Mouse (Mus musculus): ENCODE data around the gene Wbp1l.

Gene Wbp1l

DNA sequence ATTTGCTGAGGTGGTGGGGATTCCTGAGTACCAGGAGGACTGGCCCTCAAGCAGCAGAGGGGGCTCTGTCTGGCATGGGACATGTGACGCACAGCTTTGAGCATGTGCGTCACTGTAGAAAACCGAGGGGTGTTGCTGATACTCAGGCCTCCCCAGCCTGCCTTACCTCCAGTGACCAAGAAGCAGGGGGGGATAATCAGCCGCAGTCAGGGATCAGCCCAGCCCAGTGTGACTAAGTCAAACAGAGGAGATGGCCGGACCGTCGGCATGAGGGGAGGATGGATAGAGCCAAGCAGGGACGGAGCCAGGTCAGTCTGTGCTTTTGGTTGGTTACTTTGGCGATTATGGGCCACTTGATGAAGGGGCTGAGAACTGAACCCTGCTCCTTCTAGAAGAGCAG lies 32.8 kb downstream of the Wbp1l start:
- DNase-seq = no peak

DNA sequence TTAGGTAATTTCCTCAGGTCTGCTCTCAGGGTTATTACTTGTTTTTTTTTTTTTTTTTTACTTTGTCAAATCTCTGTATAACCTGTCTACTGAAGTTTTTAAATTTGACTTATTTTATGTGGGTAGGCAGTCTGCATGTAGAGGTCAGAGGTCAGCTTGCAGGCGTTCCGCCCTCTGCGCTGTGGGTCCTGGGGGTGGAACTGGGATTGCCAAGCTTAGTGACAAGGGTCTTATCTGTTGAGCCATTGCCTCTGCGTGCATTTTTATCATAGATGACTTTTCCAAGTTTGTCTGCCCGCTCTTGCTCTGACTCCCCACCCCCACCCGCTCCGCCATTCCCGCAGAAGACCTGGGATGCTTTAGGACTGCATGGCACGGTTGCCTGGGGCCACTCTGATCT lies 36.9 kb downstream of the Wbp1l start:
- DNase-seq = no peak

DNA sequence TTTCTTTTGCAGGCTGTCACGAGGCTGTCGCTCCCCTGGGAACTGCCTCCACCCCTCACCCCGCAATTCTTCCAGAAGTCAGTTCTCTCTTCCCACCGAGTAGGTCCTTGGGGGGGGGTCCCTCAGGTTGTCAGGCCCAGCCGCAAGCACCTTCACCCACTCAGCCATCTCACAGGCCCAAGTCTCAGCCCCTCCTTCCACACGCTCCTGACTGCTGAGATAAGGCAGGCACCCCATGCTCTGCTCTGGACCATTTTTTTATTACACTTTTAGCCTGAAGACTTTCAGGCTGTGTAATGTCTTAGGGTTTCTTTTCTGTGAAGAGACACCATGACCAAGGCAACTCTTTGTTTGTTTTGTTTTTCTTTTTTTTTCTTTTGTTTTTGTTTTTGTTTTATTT lies 38.7 kb downstream of the Wbp1l start:
- DNase-seq = no peak

DNA sequence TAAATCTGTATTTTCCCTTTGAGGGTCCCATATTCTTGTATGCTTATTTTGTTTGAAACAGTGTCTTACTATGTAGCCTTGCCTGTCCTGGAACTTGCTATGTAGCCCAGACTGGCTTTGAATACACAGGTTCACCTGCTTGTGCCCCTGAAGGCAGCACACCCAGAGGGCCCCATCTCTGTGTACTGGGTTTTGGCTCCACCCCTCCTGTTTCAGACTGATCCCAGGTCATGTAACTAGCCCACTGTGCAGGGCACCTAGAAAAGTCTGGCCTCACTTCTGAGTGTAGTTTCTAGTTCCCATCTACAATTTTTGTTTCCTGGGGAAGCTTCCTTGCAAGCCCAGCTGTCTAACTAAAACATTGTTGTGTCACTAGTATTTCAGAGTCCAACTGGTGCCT lies 40.2 kb downstream of the Wbp1l start:
- no peak for DNase-seq

DNA sequence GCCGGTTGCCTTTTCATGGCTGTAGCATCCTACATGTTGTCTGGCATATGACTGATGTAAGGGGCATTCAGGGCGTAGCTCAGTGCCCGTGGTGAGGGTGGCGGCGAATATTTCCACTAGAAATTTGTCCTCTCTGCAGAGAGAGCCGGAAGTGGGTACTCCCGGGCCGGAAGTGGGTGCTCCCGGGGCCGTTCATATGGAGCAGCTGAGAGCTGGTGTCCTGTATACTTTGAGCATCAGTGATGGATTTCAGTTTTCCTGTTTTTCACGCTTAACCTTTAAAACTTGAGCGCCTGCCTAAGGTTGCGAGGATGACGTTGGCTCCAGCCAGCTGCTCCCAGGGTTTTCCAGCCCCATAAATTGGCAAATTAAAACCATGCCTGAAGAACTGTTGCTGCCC lies 40.6 kb downstream of the Wbp1l start:
- DNase-seq = no peak

DNA sequence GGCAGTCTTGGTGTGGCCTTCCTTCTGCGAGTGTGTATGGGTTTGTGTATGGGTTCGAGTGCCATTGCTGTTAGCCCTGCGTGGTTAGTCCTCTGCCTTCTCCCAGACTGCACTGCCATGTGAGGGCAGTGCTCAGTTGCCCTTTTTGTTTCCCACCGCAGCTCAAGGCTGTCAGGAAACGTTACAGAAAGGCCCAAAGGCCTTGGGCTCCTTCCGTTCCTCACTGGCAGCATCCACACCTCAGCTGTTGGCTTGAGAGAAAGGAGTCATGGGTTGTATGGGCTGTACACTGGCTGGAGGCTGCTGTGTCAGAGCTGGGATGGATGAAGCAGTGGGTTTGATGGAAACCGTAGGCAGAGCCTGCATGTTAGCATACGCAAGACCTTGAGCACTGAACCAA lies 41.9 kb downstream of the Wbp1l start:
- DNase-seq = no peak

DNA sequence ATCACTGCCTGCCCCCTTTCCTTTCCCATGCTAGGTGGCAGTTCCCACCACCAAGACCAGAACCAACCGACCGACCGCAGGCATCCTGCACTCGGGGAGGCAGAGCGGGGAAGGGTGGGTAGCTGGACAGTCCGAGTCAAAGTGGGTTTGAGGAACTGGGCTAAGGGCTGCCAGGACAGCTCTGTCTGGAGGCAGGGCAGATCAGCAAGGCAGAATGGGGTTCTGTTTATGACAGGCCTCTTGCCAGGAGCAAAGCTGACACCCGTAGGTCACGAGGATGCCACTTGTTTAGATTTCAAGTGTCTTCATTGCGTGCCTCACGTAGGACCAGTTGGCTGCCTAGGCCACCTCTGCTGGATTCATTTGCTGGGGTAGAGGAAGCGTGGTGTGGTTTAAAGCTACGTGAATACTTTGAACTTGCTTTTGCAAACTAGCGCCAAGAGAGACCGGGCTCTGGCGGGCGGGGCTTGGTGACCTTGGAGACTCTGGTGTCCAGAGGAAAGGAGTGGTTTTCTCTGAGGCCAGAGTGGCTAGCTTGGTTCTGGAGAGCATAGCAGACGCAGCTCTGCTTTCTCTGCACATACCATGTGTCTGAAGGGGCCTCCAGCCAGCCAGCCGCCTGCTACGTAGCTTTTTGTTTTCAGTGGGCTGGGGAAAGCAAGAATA lies 42.7 kb downstream of the Wbp1l start:
- no peak for DNase-seq

DNA sequence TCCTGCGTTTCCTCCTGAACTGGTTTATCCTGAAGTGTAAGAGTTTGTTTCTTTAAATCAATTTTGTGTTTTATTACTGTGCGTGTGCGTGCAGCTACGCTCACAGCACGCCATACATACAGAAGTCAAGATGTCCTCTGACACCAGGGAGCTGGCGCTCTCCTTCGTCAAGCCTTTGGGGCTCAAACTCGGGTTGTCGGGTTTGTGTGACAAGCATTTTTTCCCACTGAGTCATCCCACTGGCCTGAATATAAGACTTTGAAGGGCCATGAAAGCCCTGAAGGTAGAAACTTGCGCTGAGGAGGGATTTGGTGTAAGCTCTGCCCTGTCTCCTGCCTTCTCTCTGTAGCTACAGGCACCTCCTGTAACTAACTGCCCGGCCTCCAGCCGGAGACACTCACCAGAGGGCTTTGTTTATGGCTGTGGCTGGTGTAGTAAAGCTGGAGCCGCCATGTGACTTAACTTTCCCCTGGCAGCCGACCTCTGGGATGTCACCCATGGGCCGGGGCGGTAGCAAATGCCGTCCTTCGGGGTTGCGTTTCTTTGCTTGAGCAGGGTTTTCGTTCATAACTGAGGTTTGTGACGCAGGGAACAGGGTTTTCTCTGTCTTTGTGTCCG lies 43.4 kb downstream of the Wbp1l start:
- DNase-seq = no peak

DNA sequence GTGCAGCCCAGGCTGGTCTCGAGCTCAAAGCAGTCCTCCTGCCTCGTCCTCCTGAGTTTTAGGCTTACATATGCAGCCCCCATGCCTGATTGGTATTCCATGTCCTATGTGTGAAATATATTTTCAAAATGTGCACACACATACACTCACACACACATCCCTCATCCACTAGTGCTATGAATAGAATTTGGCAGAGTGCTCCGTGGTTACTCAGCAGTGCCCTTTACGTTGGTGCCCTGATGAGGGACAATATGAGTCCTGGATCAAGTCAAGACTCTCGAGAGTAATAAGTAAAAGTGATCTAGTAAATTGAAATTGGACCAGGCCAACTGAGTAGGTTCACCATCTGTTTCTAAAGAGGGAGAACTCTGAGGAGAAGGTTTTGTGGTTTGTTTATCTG lies 44.4 kb downstream of the Wbp1l start:
- peak in 1 of 2 experiments; percentile 44 for DNase-seq

DNA sequence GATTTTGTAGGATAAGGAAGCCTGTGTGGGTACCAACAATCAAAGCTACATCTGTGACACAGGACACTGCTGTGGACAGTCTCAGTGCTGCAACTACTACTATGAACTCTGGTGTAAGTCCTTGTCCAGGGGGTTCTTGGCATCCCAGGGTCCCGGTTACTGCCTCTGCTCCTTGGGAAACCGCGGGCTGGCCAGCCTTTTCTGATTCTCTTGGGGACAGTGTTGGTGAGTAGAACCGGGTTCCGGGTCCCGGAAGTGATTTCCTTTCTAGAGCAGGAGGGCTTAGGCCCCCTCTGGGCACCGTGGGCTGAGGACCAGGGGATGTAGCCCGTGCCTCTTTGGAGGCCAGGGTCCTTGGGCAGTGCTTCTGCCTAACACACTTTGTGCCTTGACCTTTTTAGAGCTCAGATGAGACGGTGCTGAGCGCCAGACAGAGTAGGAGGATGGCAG lies 45.5 kb downstream of the Wbp1l start:
- no peak for DNase-seq

DNA sequence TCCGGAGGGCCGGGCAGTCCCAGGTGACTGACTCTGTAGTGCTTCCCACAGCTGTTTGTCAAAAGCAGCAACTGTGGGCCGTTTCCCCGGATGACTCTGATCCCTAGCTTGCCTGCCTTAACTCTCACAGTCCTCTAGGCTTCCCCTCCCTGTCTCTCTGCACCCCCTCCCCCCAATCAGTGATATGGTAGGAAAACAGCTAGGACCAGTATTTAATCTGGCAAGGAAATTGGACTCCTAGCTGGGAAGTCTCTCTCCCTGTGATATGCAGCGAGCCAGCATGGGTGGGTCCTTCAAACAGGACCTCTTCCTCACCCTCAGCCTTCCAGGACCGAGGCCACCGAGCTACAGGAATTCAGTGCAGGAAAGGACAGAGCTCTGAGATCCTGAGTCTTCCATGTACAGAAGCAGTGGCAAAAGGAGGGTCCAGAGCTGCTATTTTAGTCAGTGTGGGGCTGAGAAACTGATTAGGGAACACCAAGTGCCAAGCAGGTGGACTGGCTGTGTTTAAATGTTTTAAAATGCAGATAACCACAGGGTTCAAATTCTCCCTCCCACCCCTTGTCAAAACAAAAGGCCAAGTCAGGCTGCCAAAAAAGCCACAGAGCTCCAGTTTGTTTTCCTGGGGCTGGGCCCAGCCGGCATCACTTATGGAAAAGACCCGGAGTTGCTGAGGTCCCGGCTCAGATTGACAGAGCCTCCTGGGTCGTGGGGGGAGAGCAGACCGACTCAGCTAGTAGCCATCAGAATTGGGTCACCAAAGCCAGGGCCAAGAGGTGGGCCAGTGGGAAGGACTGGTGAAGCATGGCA lies 46.1 kb downstream of the Wbp1l start:
- peak in 1 of 2 experiments; percentile 40 for DNase-seq

DNA sequence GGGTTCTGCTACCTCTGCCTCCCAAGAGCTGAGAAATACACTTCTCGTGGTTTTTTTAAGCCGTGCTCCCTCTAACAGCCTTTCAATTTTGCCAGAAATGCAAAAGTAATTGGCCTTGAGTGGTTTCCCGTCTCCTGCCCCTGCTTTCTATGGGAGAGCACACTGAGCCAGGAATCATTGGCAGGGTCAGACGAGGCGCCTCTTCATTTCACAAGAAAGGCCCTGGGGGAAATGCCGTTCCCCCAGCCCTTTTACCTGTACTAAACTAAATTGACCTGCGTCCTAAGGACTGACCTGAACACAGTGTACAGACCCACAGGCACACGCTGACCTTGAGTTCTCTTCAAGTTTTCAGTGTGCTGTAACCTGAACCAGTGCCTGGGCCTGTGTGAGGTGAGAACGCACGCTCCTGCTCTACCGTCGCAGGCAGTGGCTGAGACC lies 47.2 kb downstream of the Wbp1l start:
- DNase-seq = no peak

DNA sequence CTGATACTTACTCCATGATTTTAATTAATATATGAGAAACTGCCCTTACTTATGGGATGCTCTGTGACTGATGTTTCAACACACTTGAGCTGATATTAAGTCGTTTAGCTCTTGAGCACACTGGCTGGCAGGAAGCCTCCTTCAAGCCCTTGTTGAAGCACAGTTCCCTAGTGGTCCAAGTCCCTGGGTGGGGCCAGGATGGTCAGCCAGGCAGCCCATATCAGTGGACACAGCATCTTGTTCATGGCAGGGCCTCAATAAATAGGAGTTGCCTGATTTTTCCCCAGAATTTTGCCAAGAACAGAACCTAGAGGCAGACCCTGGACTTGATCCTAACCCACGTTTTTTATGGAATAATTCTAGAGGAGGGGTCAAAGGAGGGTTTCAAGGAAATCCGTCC lies 48.4 kb downstream of the Wbp1l start:
- DNase-seq = no peak

DNA sequence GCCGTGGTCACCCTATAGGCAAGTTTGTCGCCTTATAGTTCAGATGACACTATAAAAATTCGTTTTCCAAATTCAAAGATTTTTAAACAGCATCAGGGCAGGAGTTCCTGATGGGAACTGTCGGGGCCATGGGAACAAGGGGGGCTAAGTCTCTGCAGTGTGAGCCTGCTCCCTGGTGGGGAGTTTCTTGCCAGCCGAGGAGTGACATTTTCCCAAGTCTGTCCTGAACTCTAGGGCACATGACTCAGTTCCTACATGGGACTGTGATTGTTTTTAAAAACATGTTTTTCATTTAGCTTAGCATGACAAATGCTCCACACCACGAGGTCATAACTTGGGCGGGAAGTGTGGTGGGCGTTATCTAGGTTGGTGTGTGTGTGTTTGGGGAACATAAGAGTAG lies 49.0 kb downstream of the Wbp1l start:
- DNase-seq = no peak

DNA sequence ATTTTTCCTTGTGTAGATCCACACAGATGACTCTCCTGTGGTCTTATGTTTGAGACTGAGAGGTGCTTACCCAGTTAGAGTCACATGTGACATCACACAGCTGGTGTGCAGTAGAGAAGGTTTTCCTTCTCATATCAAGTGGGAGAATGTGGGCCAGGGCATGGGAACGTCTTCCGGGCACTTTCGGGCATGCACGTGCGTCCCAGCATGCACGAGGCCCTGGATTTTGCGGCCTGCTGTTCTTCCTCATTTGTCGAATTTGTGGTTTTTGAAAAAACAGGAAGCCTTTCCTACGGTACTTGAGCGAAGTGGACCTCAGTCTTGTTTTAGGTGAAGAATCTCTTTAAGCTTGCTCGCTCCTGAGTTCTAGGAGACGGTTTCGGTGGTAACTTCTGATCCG lies 49.7 kb downstream of the Wbp1l start:
- no peak for DNase-seq

DNA sequence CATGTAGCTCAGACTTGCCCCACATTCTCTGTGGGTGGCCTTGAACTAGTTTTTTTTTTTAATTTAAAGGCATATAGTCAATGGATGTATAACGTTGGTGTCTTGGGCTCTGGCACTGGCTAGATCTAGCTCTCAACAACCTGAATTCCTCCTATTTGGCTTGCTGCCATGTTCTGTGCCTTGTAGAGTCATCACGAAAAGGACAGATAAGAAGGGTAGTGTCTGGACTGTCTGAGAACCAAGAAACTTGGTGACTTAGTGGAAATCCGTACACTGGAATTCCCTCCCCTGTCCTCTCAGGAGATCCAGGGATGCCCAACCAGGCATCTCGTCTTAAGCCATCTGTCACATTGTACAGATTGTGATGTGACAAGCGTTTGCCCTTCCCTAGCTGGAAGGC lies 54.3 kb downstream of the Wbp1l start:
- DNase-seq = no peak

DNA sequence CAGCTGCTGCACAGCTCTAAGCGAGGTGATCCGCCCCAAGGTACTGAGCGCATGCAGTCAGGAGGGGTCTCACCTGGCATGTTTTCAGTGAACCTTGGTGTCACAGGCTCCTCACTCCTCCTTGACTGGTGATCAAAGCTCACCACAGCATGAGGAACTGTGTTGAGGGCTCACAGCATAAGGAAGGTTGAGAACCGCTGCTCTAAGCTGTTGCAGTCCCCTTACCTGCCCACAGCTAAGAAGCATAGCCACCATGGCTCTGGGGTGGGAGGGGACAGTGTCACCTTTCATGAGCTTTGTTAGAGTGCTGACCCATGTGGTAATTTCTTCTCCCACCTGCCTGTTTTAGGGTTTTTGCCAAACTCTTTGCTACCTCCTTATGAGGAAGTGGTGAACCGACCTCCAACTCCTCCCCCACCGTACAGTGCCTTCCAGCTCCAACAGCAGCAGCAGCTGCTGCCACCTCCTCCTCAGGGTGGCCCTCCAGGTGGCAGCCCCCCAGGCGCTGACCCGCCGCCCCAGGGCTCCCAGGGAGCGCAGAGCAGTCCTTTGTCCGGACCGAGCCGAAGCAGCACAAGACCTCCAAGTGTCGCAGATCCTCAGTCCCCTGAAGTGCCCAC lies 54.8 kb downstream of the Wbp1l start:
- DNase-seq = no peak

DNA sequence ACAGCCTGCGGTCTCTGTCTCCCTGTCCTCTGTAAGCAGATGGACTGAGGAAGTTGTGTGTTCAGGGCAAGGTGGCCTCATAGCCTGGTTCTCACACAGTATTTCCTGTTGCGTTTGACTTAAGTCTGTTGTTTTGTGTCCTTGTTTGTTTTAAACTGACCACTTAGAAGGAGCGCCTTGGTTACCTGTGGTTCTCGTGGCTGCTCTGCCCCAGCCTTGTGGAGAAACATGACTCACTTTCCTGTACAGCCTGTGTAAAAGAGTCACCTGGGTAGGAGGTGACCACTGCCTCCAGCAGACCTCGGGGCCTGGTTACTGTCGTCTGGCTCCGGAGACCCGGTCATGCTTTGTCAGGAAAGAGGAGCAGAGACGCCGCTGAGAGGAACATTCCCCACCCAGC lies 56.7 kb downstream of the Wbp1l start:
- no peak for DNase-seq

DNA sequence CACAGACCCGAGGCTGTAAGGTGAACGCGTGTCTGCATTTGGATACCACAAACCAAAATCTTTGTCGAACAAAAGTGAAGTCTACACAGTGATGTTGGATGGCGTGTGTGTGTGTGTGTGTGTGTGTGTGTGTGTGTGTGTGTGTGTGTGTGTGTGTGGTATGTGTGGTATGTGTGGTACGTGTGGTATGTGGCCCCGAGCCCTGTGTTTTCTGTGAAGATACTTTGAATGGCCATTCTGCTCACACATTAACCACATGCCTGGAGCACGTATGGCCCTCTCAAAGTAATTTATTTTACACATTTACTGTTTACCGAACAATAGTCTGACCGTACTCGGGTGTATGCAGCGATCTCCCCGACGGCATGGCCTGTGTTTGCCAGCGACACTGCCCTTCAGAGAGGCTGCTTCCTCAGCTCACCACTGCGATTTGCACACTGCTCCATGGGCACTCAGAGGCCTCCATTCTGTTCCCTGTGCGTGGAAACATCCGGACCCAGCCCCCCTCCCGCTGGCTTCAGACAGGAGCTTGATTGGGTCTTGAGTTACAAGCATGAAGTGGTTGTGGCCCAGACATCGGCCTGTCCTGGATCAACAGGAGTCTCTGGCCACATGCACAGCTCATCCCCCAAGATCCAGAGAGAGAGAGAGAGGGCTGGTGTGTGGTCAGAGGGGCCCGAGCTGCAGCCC lies 57.4 kb downstream of the Wbp1l start:
- no peak for DNase-seq

DNA sequence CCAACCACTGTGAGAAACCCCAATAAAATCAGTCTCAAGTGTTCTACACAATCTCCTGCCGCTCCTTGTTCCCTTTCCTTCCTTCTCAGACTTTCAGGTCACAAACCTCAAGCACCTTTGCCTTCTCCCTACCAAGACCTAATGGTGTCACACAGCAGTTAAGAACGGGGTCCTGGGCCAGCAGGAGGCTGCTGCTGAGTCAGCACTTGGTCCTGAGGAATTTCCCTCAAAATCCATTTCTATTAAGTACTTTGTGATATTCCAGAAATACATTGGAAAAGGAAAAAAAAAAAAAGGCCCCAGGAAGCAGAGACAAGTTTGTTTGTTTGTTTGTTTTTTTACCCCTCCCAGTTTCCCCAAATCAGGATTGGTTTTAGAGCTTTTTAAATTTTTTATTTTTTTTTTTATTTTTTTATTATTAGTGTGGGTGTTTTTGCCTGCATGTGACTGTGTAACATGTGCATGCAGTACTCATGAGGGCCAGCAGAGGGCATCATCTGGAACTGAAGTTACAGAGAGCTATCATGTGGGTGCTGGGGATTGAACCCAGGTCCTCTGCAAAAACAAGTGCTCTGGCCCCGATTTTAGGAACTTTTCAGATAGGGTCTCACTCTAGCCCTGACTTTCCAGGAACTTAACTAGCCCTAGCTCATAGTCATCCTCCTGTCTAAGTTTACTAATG lies 58.6 kb downstream of the Wbp1l start:
- DNase-seq = no peak

DNA sequence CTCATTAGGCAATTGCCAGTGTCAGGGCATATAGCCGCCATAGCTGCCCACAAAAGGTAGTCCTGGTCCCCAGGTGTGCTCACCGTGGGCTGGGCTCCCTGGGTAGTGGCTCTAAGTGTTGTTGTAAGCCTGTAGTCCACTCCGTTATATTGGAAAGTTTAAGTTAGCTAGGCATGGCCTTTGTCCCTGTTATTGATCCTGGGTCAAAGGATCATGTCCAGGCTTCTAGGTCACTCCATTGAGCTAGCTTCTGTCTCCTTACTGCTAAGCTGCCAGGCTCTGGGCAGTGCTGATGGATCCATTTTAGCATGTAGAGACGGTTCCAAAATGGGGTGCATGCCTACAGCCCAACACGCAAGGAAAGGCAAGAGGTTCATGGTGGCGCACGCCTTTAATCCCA lies 59.5 kb downstream of the Wbp1l start:
- no peak for DNase-seq

DNA sequence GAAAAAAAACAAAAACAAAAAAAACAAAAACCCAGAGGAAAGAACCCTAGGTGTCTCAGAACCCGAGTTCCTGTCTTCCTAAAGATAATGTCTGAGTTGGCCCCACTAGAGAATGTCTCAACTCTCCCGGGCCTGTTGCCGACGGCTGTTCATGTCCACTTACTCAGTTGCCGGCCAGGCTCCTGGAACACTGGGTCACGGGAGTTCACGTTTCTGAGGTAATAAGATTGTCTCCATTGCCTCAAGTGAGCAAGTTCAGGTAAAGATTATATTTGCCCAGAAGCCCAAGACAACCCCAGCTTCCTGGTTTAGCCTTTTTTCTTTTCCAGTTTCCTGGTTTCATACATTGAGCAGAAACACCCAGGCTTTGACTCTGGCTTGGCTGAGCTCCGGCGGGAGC lies 60.0 kb downstream of the Wbp1l start:
- no peak for DNase-seq
